Mouse (Mus musculus): ENCODE data around the gene Khdc4. TPM values are rescaled to one million over a fixed set of nuclear protein-coding genes. Genes with fewer than 3 reads are reported as not detected.
A peak's percentile ranks its signal among the peaks of the same experiment; 100 is the strongest.

Khdc4 gene
- 92.2 and 97.3 TPM in 2 replicates for polyA plus RNA-seq (2015; fragmentation: Nextera tagmentation; extraction: Ambion mirVana)

DNA sequence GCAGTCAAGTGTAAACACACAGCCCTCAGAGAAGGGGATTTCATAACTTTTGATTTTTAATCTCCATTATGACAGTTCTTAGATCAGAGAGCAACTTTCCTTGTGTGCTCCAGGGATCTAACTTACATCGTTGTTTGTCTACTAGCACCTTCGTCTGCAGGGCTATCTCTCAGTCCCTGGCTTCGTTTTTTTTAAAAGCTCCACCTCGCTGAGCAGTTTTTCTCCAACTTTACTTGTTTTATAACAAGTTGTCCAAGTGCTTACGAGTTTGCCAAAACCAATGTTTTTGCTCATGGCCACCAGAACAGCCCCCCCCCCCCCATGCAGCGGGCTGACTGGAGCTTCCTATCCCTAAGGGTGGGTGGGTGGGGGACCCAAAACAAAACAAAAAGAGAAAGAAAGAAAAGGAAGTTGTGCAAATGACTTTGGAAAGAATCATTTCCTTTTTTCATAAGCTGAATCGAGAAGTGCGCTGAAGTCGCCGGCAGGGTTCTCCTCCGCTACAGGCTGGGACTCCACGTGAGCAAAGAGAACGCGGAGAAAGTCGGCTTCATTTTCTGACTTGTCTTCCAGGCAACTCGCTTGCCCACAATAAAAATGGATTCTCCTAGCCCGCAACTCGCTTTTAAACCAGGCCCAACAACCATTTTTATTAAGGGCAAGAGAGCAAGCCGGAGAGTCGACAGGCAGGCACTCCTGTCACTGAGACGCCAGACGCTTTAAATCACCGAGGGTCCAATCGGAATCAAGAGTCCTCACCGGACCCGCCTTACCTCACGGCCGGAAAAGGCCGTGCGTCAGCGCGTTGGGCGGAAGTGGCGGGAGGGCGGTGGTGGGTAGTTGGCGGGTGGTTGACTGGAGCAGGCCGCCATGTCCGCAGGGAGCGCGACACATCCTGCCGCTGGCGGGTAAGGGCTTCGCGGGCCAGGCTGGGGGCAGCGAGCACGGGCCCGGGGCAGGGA is at the start of gene Khdc4:
Gene Khdc4 (plus strand): TSS at position 824 of the 962 bp plus-strand sequence.
- under 1% methylated on average over 47 of the region's 47 CpGs for WGBS
- Histone ChIP-seq H3K4me3 (ENCODE audit: low read length) (peak within 1 kb of the TSS; percentile 98), H3K9me3 (ENCODE audit: low read length) (no peaks in the 10 kb centered on the region), H3K36me3 (ENCODE audit: insufficient read depth, low read length) (peaks cover 26% of the 10 kb centered on the region), H3K4me1 (ENCODE audit: insufficient read depth, low read length) (peaks cover 10% of the 10 kb centered on the region), H3K4me2 (replicated peaks; ENCODE audit: low read depth, low read length) (peak within 1 kb of the TSS; percentile 96), H3K27me3 (ENCODE audit: insufficient read depth, low read length) (no peaks in the 10 kb centered on the region), H3K27ac (ENCODE audit: low read length) (peak within 1 kb of the TSS; percentile 98), H3K9ac (replicated peaks; ENCODE audit: low read length) (peak within 1 kb of the TSS; percentile 98)
- ATAC-seq (ENCODE audit: low FRiP score, low TSS enrichment) = peak; percentile 99

DNA sequence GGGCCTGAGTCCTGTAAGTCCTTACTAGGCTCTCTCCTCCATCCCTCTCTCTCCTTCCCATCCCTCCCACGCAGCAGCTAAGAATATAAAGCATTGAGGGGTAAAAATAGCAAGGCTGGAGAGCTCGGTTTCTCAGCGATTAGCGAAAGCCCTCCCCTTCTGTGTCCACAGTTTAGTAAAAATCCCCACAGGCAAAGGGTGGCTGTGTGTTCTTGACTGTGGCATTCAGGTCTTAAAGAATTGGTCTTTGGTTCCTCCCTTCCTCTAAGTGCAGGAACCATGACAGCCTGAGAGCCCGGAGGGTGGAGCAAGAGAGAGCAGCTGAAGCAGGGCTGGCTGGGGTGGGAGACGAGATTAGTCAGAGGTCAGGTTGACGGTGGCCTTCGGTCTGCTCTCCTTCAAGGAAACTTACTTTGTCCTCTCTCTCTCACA is 49.0 kb upstream of the Khdc4 start:
- Histone ChIP-seq H3K4me1 (ENCODE audit: insufficient read depth, low read length) (0 out of 2 replicates have a peak, but pooled peaks cover 3% of the 10 kb centered on the region), H3K27me3 (ENCODE audit: insufficient read depth, low read length) (no peaks in the 10 kb centered on the region), H3K9ac (replicated peaks; ENCODE audit: low read length) (no peak overlapping the region), H3K9me3 (ENCODE audit: low read length) (no peaks in the 10 kb centered on the region), H3K36me3 (ENCODE audit: insufficient read depth, low read length) (peaks cover 94% of the 10 kb centered on the region), H3K4me3 (ENCODE audit: low read length) (no peak overlapping the region), H3K4me2 (replicated peaks; ENCODE audit: low read depth, low read length) (no peak overlapping the region), H3K27ac (ENCODE audit: low read length) (no peak overlapping the region)
- ATAC-seq (ENCODE audit: low FRiP score, low TSS enrichment) = no peak
- WGBS = 78% methylated on average over 8 of the region's 8 CpGs

DNA sequence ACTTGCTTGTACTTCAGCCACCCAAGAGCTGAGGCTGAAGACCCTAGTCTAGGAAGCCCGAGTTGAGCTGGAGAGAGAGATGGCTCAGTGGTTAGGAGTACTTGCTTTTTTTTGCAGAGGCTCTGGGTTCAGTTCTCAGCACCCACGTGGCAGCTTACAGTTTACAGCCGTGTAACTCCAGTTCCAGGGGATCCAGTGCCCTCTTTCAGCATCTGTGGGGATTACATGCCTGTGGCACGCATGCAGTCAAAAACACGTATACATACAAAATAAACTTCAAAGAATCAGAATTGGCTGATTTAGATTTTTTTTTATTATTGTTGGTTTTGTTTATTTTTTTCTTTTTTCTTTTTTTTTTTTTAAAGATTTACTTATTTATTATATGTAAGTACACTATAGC is 48.5 kb upstream of the Khdc4 start:
- Histone ChIP-seq H3K27ac (ENCODE audit: low read length) (no peak overlapping the region), H3K4me2 (replicated peaks; ENCODE audit: low read depth, low read length) (no peak overlapping the region), H3K9me3 (ENCODE audit: low read length) (no peaks in the 10 kb centered on the region), H3K4me3 (ENCODE audit: low read length) (no peak overlapping the region), H3K4me1 (ENCODE audit: insufficient read depth, low read length) (0 out of 2 replicates have a peak, but pooled peaks cover 3% of the 10 kb centered on the region), H3K27me3 (ENCODE audit: insufficient read depth, low read length) (no peaks in the 10 kb centered on the region), H3K36me3 (ENCODE audit: insufficient read depth, low read length) (peaks cover 94% of the 10 kb centered on the region), H3K9ac (replicated peaks; ENCODE audit: low read length) (no peak overlapping the region)
- WGBS = 98% methylated on average over 5 of the region's 5 CpGs
- ATAC-seq (ENCODE audit: low FRiP score, low TSS enrichment) = no peak

DNA sequence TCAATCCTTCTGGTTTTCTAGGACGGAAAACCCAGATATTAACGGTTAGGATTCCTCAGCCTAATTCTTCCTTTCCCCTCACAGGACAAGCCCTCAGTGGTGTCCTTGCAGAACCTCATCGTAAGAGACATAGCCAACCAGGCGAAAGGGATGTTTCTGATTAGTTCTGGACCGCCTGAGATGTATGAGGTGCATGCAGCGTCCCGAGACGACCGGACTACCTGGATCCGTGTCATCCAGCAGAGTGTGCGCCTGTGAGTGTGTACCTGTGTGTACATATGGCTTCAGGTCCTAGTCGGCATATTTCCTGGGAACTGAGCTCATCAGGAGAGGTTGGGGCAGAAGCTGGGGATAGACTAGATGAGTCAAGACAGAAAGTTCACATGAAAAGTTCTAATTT is 46.4 kb upstream of the Khdc4 start:
- no peak for ATAC-seq (ENCODE audit: low FRiP score, low TSS enrichment)
- Histone ChIP-seq H3K27me3 (ENCODE audit: insufficient read depth, low read length) (no peaks in the 10 kb centered on the region), H3K4me1 (ENCODE audit: insufficient read depth, low read length) (0 out of 2 replicates have a peak, but pooled peaks cover 3% of the 10 kb centered on the region)

DNA sequence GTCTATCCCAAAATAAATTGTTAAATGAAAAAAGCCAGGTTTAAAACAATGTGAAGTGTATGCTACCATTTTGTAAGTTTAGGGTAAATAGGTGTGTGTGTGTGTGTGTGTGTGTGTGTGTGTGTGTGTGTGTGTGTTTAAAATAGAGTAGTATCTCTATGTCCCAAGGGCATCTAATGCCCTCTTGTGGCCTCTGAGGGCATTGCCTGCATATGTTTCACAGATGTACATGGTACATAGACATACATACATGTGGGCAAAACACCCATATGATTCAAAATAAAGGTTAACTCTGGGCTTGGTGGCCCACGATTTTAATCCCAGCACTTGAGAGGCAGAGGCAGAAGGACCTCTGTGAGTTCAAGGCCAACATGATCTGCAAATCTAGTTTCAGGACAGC is 44.9 kb upstream of the Khdc4 start:
- Histone ChIP-seq H3K27me3 (ENCODE audit: insufficient read depth, low read length) (no peaks in the 10 kb centered on the region), H3K9me3 (ENCODE audit: low read length) (no peaks in the 10 kb centered on the region), H3K4me2 (replicated peaks; ENCODE audit: low read depth, low read length) (no peak overlapping the region), H3K27ac (ENCODE audit: low read length) (no peak overlapping the region), H3K36me3 (ENCODE audit: insufficient read depth, low read length) (peaks cover 90% of the 10 kb centered on the region), H3K9ac (replicated peaks; ENCODE audit: low read length) (no peak overlapping the region), H3K4me3 (ENCODE audit: low read length) (no peak overlapping the region), H3K4me1 (ENCODE audit: insufficient read depth, low read length) (0 out of 2 replicates have a peak, but pooled peaks cover 2% of the 10 kb centered on the region)
- WGBS = 77% methylated on average over 1 of the region's 1 CpGs
- no peak for ATAC-seq (ENCODE audit: low FRiP score, low TSS enrichment)

More for the DNA sequence above, 46.4 kb upstream of the Khdc4 start:
- Histone ChIP-seq H3K9me3 (ENCODE audit: low read length) (no peaks in the 10 kb centered on the region), H3K27ac (ENCODE audit: low read length) (no peak overlapping the region), H3K36me3 (ENCODE audit: insufficient read depth, low read length) (peaks cover 93% of the 10 kb centered on the region), H3K9ac (replicated peaks; ENCODE audit: low read length) (no peak overlapping the region), H3K4me2 (replicated peaks; ENCODE audit: low read depth, low read length) (no peak overlapping the region), H3K4me3 (ENCODE audit: low read length) (no peak overlapping the region)
- WGBS = 97% methylated on average over 12 of the region's 12 CpGs

DNA sequence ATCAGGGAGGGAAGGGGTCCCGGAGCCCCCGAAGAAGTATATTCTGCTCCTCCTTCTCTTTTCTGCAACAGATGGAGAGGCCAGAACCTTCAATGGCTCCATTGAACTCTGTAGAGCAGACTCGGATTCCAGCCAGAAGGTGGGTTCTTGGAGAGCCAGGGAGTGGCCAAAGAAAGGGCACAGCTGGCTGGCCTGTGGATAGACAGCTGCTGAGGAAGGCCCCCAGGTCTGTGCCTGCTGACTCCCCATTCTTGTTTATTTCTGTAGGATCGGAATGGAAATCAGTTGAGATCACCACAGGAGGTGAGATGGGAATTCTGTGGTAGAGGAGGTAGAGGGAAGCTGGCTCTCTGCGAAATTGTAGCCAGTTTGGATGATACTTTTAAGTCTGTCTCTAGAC is 42.5 kb upstream of the Khdc4 start:
- WGBS = 87% methylated on average over 5 of the region's 5 CpGs
- H3K27ac ChIP-seq (ENCODE audit: low read length) = no peak overlapping the region
- H3K4me3 ChIP-seq (ENCODE audit: low read length) = no peak overlapping the region
- H3K4me1 ChIP-seq (ENCODE audit: insufficient read depth, low read length) = no peaks in the 10 kb centered on the region
- no peaks in the 10 kb centered on the region for H3K9me3 ChIP-seq (ENCODE audit: low read length)
- ATAC-seq (ENCODE audit: low FRiP score, low TSS enrichment) = no peak
- H3K9ac ChIP-seq (replicated peaks; ENCODE audit: low read length) = no peak overlapping the region
- no peaks in the 10 kb centered on the region for H3K27me3 ChIP-seq (ENCODE audit: insufficient read depth, low read length)
- no peak overlapping the region for H3K4me2 ChIP-seq (replicated peaks; ENCODE audit: low read depth, low read length)
- H3K36me3 ChIP-seq (ENCODE audit: insufficient read depth, low read length) = peaks cover 92% of the 10 kb centered on the region

DNA sequence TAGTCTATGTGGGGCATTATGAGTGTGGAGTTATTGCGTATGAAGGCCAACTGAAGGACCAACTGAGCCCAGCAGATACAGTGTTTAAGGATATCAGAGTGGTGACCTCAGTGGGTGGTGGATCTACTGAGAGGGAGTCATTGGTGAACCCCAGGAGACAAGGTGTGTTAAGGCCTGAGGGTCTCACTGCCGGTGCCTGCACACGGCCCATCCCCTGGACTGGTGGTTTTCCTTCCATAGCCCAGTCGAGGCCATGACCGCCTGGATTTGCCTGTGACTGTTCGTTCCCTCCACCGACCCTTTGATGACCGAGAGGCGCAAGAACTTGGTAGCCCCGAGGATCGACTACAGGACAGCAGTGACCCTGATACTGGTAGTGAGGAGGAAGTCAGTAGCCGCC is 39.7 kb upstream of the Khdc4 start:
- no peak for ATAC-seq (ENCODE audit: low FRiP score, low TSS enrichment)
- peaks cover 72% of the 10 kb centered on the region for H3K36me3 ChIP-seq (ENCODE audit: insufficient read depth, low read length)
- no peak overlapping the region for H3K9ac ChIP-seq (replicated peaks; ENCODE audit: low read length)
- no peaks in the 10 kb centered on the region for H3K9me3 ChIP-seq (ENCODE audit: low read length)
- 76% methylated on average over 12 of the region's 12 CpGs for WGBS
- no peak overlapping the region for H3K27ac ChIP-seq (ENCODE audit: low read length)
- no peaks in the 10 kb centered on the region for H3K27me3 ChIP-seq (ENCODE audit: insufficient read depth, low read length)
- no peaks in the 10 kb centered on the region for H3K4me1 ChIP-seq (ENCODE audit: insufficient read depth, low read length)
- H3K4me3 ChIP-seq (ENCODE audit: low read length) = no peak overlapping the region
- H3K4me2 ChIP-seq (replicated peaks; ENCODE audit: low read depth, low read length) = no peak overlapping the region

DNA sequence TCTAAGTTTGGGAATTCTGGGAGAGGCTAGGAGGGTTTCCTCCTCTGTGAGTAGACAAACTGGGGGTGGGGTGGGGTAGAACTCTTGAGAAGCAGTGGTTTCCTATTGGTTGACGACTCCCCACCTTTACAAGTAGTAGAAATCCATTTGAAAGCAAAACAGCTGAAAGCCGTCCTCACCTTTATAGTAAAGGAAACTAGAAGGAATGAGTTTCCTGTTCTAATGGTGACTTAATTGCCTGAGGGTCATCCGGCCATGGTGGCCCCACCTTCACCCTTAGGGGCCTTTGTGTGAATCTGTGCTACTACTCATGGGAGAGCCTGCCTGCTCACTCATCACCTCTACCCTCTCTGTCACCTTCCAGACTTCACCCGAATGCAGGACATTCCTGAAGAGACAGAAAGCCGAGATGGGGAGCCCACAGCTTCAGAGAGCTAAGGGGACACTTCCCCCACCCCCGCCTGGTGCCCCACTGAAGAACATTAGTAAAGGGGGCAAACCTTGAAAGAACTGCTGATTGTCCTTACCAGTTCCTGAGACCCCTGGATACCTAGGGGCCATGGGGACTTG is 39.1 kb upstream of the Khdc4 start:
- Histone ChIP-seq H3K27me3 (ENCODE audit: insufficient read depth, low read length) (no peaks in the 10 kb centered on the region), H3K36me3 (ENCODE audit: insufficient read depth, low read length) (peaks cover 68% of the 10 kb centered on the region), H3K4me1 (ENCODE audit: insufficient read depth, low read length) (no peaks in the 10 kb centered on the region), H3K9me3 (ENCODE audit: low read length) (no peaks in the 10 kb centered on the region), H3K27ac (ENCODE audit: low read length) (no peak overlapping the region), H3K4me2 (replicated peaks; ENCODE audit: low read depth, low read length) (no peak overlapping the region), H3K9ac (replicated peaks; ENCODE audit: low read length) (no peak overlapping the region), H3K4me3 (ENCODE audit: low read length) (no peak overlapping the region)
- no peak for ATAC-seq (ENCODE audit: low FRiP score, low TSS enrichment)
- WGBS = 54% methylated on average over 6 of the region's 6 CpGs

DNA sequence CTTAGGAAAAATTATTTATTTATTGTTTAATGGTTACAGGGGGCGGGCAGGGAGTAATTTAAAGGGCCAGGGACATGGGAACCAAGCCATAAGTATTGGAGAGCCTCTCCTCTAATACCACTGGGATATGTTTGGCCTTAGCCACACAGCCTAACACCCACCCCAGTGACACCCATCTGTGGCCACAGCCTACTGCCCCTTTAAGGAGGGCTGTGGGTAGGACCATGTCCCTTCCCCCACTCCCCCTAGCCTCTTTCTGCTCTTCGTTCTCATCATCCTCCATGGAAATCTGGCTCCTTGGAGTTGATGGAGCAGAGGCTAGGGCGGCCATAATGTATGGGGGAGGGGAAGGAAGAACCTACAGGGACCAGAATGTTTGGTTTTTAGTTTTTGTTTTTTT is 38.5 kb upstream of the Khdc4 start:
- Histone ChIP-seq H3K4me2 (replicated peaks; ENCODE audit: low read depth, low read length) (no peak overlapping the region), H3K27ac (ENCODE audit: low read length) (no peak overlapping the region), H3K9me3 (ENCODE audit: low read length) (no peaks in the 10 kb centered on the region), H3K4me1 (ENCODE audit: insufficient read depth, low read length) (no peaks in the 10 kb centered on the region), H3K36me3 (ENCODE audit: insufficient read depth, low read length) (peaks cover 62% of the 10 kb centered on the region), H3K9ac (replicated peaks; ENCODE audit: low read length) (no peak overlapping the region), H3K4me3 (ENCODE audit: low read length) (no peak overlapping the region), H3K27me3 (ENCODE audit: insufficient read depth, low read length) (no peaks in the 10 kb centered on the region)
- ATAC-seq (ENCODE audit: low FRiP score, low TSS enrichment) = no peak
- 82% methylated on average over 3 of the region's 3 CpGs for WGBS
